Mouse (Mus musculus): ENCODE measurements around the gene Nnmt. TPM values are rescaled to one million over a fixed set of nuclear protein-coding genes. Genes with fewer than 3 reads are reported as not detected.

Gene Nnmt
- polyA plus RNA-seq, 1 experiment from 2014 or later = 4.3 TPM

- TF ChIP-seq CTCF (IDR thresholded peaks at IDR 0.05; ENCODE audit: low read depth) = no peak
- no peak for ATAC-seq (replicated peaks; ENCODE audit: low FRiP score, low read depth)
- peaks cover 5% of the 10 kb centered on the region for H3K9me3 ChIP-seq (replicated peaks; ENCODE audit: low read length)
- no peak overlapping the region for H3K27ac ChIP-seq
- no peak overlapping the region for H3K4me3 ChIP-seq (replicated peaks; ENCODE audit: low read depth, low read length)
- DNase-seq (ENCODE audit: low spot score) = no peak
- no peak overlapping the region for H3K9ac ChIP-seq (ENCODE audit: low read depth, low read length)
- no peak overlapping the region for H3K4me2 ChIP-seq (ENCODE audit: low read length)
- no peaks in the 10 kb centered on the region for H3K36me3 ChIP-seq (ENCODE audit: insufficient read depth, low read length)
- H3K4me1 ChIP-seq (replicated peaks; ENCODE audit: insufficient read depth, low read length) = no peaks in the 10 kb centered on the region
- no peaks in the 10 kb centered on the region for H3K27me3 ChIP-seq (ENCODE audit: insufficient read depth, low read length)
Observed at GRCm38 (mm10) chr9:48547233-48547632, 57.7 kb downstream of the Nnmt start.

Other genes starting within 250 kb of the Nnmt start
- gene Rexo2, start 124.5 kb downstream of the Nnmt start, polyA plus RNA-seq (2015; fragmentation: Nextera tagmentation; extraction: Ambion mirVana) = 117 and 125 TPM in 2 replicates
- 128 and 132 TPM in 2 replicates for gene Rbm7, start 109.9 kb downstream of the Nnmt start, polyA plus RNA-seq (2015; fragmentation: Nextera tagmentation; extraction: Ambion mirVana)
- 77.5 and 92.3 TPM in 2 replicates for gene Gm5617, start 109.7 kb downstream of the Nnmt start, polyA plus RNA-seq (2015; fragmentation: Nextera tagmentation; extraction: Ambion mirVana)
- gene Zbtb16, start 231.1 kb upstream of the Nnmt start, polyA plus RNA-seq (2015; fragmentation: Nextera tagmentation; extraction: Ambion mirVana) = 0.28 and 0.47 TPM in 2 replicates

All from kidney, postnatal 0 days (tissue).